Mouse (Mus musculus) ES-Bruce4 (cell line): ENCODE measurements around the gene Thumpd2.

Experiments
- CTCF ChIP-seq: IDR thresholded peaks from one replicate; pipeline ENCODE4 v1.8.1; 2011; ENCODE audit warnings: low read depth, low read length
- POLR2A ChIP-seq: IDR thresholded peaks from one replicate; pipeline ENCODE4 v1.8.1; 2011; ENCODE audit warnings: low read length; ENCODE audit not compliant: insufficient read depth

DNA sequence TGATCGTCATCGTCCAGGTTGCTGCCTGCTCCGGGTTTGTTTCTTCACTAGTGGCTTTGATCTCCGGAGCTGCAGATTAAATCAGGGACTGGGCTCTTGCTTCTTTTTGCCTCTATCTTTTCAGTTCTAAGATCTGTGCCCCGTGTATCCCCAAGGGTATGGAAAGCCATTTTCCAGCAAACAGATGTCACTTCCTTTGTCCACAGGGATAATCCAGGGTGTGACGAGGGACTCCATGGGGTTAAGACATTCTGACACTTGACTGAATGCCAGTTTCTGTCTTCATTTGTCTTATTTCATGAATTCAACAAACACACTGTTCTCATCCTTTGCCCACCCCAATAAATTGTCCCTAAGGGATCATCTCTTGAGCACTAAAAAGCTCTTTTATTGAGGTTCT is 65.9 kb downstream of the Thumpd2 start:
- no peak for TF ChIP-seq POLR2A
- no peak for TF ChIP-seq CTCF
